Mouse (Mus musculus) stomach, postnatal 0 days (tissue): Measurements from ENCODE around the gene Aco2. TPM values are rescaled to one million over a fixed set of nuclear protein-coding genes. Genes with fewer than 3 reads are reported as not detected.

Experiments
- ATAC-seq: fragments of 200-750 bp; cut with Nextera tagmentation; 2 replicates; pipeline ENCODE4 v1.8.0; 2017; ENCODE audit not compliant: low FRiP score, low TSS enrichment
- DNase-seq: peaks from one replicate; pipeline ENCODE4 v3.0.0-alpha.2; 2016; ENCODE audit warnings: low spot score
- H3K27ac ChIP-seq: fragments of 300-500 bp; sonication (generic); replicated peaks from 2 replicates; pipeline ENCODE4 v1.5.1; 2014; ENCODE audit warnings: mild to moderate bottlenecking, control low read depth
- H3K27me3 ChIP-seq: fragments of 300-500 bp; sonication (generic); 2 replicates; pipeline ENCODE4 v1.6.1; 2014; ENCODE audit warnings: low read length; ENCODE audit not compliant: control insufficient read depth, insufficient read depth
- H3K36me3 ChIP-seq: fragments of 300-500 bp; sonication (generic); 2 replicates; pipeline ENCODE4 v1.6.1; 2014; ENCODE audit warnings: low read length, mixed read lengths; ENCODE audit not compliant: control insufficient read depth, insufficient read depth
- H3K4me1 ChIP-seq: fragments of 300-500 bp; sonication (generic); replicated peaks from 2 replicates; pipeline ENCODE4 v1.6.1; 2014; ENCODE audit warnings: antibody characterized with exemption; ENCODE audit not compliant: control insufficient read depth, insufficient read depth
- H3K4me2 ChIP-seq: fragments of 300-500 bp; sonication (generic); replicated peaks from 2 replicates; pipeline ENCODE4 v1.6.1; 2014; ENCODE audit warnings: low read depth, mild to moderate bottlenecking, control low read depth, moderate library complexity
- H3K4me3 ChIP-seq: fragments of 300-500 bp; sonication (generic); 2 replicates; pipeline ENCODE4 v1.5.1; 2014; ENCODE audit warnings: low read depth, low read length, control low read depth
- H3K9ac ChIP-seq: fragments of 300-500 bp; sonication (generic); 2 replicates; pipeline ENCODE4 v1.6.1; 2014; ENCODE audit warnings: mild to moderate bottlenecking, low read length, control low read depth, mixed read lengths
- H3K9me3 ChIP-seq: fragments of 300-500 bp; sonication (generic); 2 replicates; pipeline ENCODE4 v1.6.1; 2016; ENCODE audit warnings: low read length; ENCODE audit not compliant: control insufficient read depth
- CTCF ChIP-seq: IDR thresholded peaks from 2 replicates; pipeline ENCODE4 v1.5.1; 2016; ENCODE audit warnings: antibody characterized with exemption, low read depth, mild to moderate bottlenecking, moderate library complexity
- EP300 ChIP-seq: optimal IDR thresholded peaks from 2 replicates; pipeline ENCODE3; 2016; ENCODE audit warnings: antibody characterized with exemption
- WGBS: fragments of 180-500 bp; shearing (Covaris S2); extraction: QIAGEN DNeasy Blood & Tissue Kit; methylation state at CpG from one replicate; pipeline ENCODE4 v1.1.7; 2014; 5-methylcytosine and 5-hydroxymethylcytosine counted together
- polyA plus RNA-seq: library from polyadenylated mRNA; unstranded; fragments of >200 nt; fragmentation: Nextera tagmentation; extraction: Ambion mirVana; gene quantifications from 2 replicates; pipeline ENCODE4 v1.2.1, GENCODE M21; 2015

Gene Aco2
- polyA plus RNA-seq, 1 experiment from 2014 or later = 130 TPM

DNA sequence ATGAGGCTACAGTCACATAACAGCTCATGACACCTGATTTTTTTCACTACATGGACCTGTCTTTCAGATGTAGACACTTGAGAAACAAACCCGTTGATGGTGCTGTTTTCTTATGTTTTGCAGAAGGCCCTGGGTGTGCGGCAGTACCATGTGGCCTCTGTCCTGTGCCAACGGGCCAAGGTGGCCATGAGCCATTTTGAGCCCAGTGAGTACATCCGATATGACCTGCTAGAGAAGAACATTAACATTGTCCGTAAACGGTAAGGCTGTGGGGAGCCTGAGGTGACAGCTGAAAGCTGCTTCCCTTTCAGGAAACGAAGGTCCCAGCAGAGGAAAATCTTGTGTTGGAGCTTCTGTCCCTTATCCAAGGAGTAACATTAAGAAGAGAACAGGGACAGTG is 17.1 kb downstream of the Aco2 start:
- H3K4me2 ChIP-seq = no peak overlapping the region
- no peak overlapping the region for H3K4me3 ChIP-seq
- H3K9ac ChIP-seq = no peak overlapping the region
- DNase-seq (no peak), ATAC-seq (no peak)
- H3K9me3 ChIP-seq = no peaks in the 10 kb centered on the region
- H3K4me1 ChIP-seq = no peaks in the 10 kb centered on the region
- no peak for TF ChIP-seq EP300
- TF ChIP-seq CTCF = no peak
- no peaks in the 10 kb centered on the region for H3K27me3 ChIP-seq
- 91% methylated on average over 7 of the region's 7 CpGs for whole genome bisulfite sequencing
- peaks cover 8% of the 10 kb centered on the region for H3K36me3 ChIP-seq
- H3K27ac ChIP-seq = no peak overlapping the region

DNA sequence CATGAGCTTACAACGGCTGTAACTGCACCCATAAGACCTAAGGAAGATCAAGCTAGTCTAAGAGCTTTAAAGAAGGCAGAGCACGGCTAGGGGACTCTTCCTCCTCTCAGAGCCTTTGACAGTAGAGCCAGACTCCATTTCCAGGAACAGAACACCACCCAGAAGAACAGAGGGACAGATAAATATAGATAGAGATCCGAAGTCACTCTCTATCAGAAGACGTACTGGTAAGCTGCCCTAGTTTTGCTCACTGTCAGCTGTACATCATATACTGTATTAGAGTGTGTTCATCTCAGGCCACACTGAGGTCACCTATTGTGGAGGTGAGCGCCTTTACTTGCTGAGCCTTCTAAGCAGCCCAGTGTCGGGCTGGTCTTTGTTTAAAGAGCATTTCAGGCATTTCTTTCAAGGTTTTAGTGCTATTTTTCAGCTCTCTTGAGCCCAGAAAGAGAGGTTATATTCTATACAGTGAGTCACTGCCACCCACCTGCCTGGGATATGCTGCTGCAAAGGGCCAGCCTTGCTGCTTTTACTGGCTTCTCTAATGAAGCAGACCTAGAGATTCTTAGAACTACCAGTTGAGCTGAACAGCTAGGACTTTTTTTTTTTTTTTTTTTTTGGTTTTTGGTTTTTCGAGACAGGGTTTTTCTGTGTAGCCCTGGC is 19.2 kb downstream of the Aco2 start:
- TF ChIP-seq EP300 (no peak), CTCF (no peak)
- DNase-seq (no peak), ATAC-seq (no peak)
- Histone ChIP-seq H3K27me3 (no peaks in the 10 kb centered on the region), H3K9me3 (no peaks in the 10 kb centered on the region), H3K9ac (no peak overlapping the region), H3K4me1 (no peaks in the 10 kb centered on the region), H3K4me3 (no peak overlapping the region), H3K4me2 (no peak overlapping the region), H3K36me3 (peaks cover 12% of the 10 kb centered on the region), H3K27ac (no peak overlapping the region)
- WGBS = 78% methylated on average over 7 of the region's 7 CpGs

DNA sequence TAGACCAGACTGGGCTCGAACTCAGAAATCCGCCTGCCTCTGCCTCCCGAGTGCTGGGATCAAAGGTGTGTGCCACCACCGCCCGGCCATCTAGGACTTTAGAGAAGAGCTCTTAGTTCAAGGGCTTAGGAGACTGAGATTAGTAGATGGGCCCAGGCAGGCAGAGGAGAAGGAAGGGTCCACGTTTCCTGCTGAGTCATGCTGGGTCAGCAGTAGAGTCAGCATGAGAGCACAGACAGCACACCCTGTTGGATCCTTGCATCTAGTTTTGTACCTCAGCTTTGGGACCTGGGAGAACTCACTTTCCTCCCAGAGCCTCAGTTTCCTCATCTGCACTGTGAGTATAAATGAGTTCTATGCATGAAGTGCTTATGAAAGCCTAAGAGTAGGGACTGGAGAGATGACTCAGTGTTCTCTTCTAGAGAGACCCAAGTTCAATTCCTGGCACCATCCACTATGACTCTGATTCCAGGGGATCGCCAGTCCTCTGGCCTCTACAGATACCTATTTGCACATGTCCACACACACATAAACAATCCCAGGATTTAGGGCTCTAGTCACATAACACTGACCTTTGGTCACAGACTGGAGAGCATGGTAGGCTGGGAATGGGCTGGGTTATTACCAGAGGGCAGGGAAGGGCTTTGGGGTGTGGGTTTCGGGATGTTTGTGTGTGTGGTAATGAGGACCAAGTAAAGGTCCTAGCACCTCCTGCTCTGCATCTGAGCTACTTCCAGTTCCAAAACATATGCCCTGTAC is 19.9 kb downstream of the Aco2 start:
- Histone ChIP-seq H3K27me3 (no peaks in the 10 kb centered on the region), H3K4me2 (no peak overlapping the region), H3K4me3 (no peak overlapping the region), H3K27ac (no peak overlapping the region), H3K4me1 (no peaks in the 10 kb centered on the region), H3K9ac (no peak overlapping the region), H3K36me3 (peaks cover 12% of the 10 kb centered on the region), H3K9me3 (no peaks in the 10 kb centered on the region)
- WGBS = 86% methylated on average over 8 of the region's 8 CpGs
- TF ChIP-seq EP300 (no peak), CTCF (no peak)
- ATAC-seq (no peak), DNase-seq (no peak)

GRCm38 (mm10) chr15:81894002-81894401 is 21.9 kb downstream of the Aco2 start:
- Histone ChIP-seq H3K27ac (no peak overlapping the region), H3K36me3 (peaks cover 8% of the 10 kb centered on the region), H3K4me1 (no peaks in the 10 kb centered on the region), H3K9me3 (no peaks in the 10 kb centered on the region), H3K4me3 (no peak overlapping the region), H3K9ac (no peak overlapping the region), H3K4me2 (no peak overlapping the region), H3K27me3 (no peaks in the 10 kb centered on the region)
- ATAC-seq (peak; percentile 62), DNase-seq (peak; percentile 38)
- 82% methylated on average over 1 of the region's 1 CpGs for WGBS
- no peak for TF ChIP-seq CTCF
- TF ChIP-seq EP300 = no peak

DNA sequence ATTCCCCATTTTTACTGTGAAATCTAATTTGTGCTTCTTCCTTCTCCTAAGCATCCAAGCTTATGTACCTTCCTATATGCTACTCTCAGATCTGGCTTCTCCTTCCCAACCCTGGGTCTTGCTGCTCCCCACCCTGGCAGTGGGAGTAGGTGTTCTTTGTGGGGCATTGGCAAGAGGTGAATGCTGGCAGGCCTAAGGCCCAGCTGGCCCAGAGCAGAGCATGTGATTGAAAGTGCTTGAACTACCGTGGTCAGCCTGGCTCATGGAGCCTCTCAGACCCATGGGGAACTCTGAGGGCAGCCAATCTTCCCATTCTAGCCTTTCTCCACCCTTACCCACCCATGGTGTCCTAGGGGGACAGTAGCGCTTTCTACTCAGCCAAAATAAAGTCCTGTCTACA is 24.3 kb downstream of the Aco2 start:
- no peak overlapping the region for H3K4me2 ChIP-seq
- WGBS = 94% methylated on average over 2 of the region's 2 CpGs
- no peak for ATAC-seq

DNA sequence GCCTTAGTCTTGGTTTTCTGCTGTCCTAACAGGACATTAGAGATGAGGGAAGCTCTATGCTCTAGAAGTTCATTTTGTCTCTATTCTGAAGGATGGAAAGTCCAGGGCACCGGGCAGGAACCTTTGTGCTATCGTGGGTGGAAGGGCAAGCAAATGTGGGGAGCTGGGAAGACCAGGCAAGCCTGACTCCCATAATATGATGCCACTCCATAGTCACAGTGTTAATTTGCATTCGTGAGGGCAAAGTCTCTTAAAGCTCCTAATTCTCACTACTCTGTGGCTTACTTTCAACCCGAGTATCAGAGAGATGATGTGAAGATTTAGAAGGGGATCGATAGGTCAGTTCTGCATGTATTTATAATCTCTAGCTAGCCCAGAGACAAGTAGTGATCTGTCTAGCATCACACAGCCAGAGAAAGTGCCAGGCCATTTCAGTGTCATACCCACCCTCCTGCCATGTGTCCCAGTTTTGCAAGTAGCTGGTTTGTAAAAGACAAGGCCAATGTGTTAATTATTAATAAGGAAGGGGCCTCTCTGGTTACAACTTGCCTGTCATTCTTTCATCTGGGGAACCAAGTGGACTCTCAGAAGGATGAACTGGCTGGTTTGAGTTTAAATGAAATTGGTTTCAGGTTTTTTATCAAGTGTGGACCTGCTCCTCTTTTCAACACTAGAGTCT is 25.6 kb downstream of the Aco2 start:
- no peak for ATAC-seq
- WGBS = 77% methylated on average over 5 of the region's 5 CpGs

More for the DNA sequence above, 24.3 kb downstream of the Aco2 start:
- no peak for DNase-seq
- H3K36me3 ChIP-seq = peaks cover 18% of the 10 kb centered on the region
- no peaks in the 10 kb centered on the region for H3K4me1 ChIP-seq
- TF ChIP-seq CTCF (no peak), EP300 (no peak)
- H3K27me3 ChIP-seq = no peaks in the 10 kb centered on the region
- H3K27ac ChIP-seq = no peak overlapping the region
- no peak overlapping the region for H3K9ac ChIP-seq
- no peak overlapping the region for H3K4me3 ChIP-seq
- H3K9me3 ChIP-seq = no peaks in the 10 kb centered on the region

More for the DNA sequence above, 25.6 kb downstream of the Aco2 start:
- TF ChIP-seq EP300 (no peak), CTCF (no peak)
- H3K9me3 ChIP-seq = no peaks in the 10 kb centered on the region
- H3K9ac ChIP-seq = no peak overlapping the region
- no peaks in the 10 kb centered on the region for H3K4me1 ChIP-seq
- H3K27ac ChIP-seq = no peak overlapping the region
- no peak overlapping the region for H3K4me2 ChIP-seq
- H3K36me3 ChIP-seq = peaks cover 17% of the 10 kb centered on the region; the same call in 1 of the 2 replicates
- no peak for DNase-seq
- no peaks in the 10 kb centered on the region for H3K27me3 ChIP-seq
- no peak overlapping the region for H3K4me3 ChIP-seq
